Mouse (Mus musculus): ENCODE data around the gene Slco2b1.

Slco2b1 gene

DNA sequence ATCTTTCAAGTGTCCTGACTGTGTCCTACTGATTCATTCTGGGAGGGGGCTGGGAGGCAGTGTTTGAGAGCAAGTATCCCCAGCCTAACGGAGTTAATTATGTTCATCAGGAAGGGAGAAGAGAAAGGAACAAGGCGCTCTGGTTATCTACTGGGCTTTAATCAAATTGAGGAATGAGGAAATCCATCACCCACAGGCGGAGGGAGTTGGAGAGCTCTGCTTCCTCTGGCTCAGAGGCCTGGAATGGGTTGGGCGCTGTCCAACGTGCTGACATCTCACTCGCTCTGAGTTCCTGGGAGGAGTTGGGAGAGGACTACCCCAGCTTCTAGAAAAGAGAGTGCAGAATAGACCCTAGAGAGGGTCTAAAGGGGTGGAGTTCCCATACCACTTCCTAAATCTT lies 62.5 kb downstream of the Slco2b1 start:
- peak; percentile 82 to 86 for DNase-seq

DNA sequence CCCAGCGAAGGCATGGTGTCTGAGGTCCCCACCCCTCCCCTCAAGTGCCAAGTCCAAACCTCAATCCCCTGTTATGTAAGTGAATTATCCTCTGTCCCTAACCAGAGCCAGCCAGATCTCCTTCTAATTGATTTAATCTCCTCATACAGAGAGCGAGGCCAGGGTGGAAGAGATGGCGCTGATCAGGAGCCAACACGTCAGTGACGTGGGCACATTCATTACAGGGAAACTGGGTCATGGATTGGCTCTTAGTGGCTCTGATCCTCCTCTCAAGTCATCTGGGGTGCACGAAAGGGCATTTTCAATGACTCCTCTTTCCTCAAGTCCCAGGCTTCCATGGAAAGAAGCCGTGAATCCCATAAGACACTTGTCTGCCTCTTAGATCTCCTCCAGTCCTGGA lies 66.4 kb downstream of the Slco2b1 start:
- DNase-seq, result no peak

DNA sequence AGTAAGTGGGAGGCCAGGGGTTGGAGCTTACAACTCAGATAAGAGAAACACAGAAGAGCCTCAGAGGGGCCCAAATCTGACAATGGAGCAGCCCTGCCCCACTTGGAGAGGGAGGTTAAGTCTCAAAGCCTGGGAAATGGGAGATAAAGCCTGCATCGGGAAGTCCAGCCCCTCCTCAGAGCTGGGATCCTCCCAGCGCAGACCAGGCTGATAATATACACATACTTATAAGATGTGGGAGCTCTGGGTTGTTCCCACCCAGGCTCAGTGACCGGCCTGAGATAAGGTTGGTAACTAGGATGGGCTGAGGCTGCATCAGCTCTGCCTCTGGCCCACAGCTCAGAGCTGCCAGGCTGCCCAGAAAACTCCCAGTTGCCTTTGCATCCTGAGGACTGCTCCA lies 69.1 kb downstream of the Slco2b1 start:
- no peak for DNase-seq

DNA sequence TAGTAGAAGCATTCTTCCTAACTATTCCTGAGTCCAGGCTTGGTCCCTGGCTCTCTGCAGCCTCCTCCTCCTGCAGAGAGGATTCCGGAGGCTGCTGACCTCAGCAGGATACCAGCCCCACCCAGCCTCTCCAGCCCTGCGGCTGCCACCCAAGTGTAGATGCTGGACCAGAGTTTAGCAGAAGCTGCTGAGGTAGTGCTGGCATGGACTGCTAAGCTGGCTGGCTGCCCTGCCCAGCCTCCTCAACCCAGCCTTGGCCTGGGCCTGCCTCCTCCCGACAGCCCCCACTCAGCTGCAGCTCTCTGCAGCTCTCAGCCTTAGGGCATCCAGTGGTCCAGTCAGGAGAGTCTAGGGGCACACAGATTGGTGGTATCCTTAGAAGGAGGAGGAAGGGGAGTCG lies 69.9 kb downstream of the Slco2b1 start:
- DNase-seq, result peak; percentile 64 to 69

DNA sequence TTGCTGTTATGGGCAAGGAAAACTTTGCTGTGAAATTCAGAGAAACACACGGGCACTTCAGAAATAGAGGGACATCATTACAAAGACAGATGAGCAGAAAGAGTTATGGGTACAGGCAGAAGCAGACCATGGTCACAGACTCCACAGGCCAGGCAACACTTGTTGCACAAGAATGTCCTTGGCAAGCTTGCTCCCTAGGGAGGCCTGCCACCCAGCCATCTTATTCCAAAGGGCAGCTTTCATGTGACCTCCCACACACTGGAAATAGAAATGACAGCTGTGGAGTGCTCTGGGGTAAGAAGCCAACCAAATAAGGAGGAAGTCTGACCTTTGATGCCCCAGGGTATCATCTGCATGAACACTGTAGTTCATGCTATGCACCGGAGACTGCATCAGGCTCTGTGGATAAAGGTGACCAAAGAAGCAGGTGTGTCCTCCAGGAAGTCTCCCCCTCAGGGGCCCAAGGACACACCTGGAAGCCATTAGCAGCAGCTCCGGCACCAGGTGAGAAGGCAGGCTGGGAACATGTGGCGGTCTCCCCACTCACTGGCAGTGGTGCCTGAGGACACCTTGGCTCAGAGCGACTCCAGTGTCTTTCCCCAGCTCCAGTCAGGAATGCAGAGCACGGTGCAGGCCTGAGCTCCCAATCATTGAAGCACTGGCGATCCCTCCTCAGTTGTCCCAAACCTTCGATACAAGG lies 77.0 kb downstream of the Slco2b1 start:
- no peak for DNase-seq

DNA sequence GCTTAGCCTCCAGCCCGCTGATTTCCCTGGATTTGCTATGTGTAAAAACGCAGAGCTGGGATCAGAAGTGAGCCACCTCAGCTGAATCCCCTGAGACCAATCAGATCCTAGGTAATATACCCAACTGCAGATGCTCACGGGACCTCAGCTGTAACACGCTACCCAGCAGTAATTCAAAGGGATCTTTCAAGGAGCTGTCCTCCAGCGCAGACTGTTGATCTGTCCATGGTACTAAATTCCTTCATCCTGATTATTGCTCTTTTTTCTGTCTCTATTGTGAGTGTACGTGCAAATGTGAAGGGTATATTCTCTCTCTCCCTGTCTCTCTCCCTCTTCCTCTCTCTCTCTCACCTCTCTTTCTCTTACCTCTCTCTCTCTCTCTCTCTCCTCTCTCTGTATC lies 78.9 kb downstream of the Slco2b1 start:
- DNase-seq, result no peak

DNA sequence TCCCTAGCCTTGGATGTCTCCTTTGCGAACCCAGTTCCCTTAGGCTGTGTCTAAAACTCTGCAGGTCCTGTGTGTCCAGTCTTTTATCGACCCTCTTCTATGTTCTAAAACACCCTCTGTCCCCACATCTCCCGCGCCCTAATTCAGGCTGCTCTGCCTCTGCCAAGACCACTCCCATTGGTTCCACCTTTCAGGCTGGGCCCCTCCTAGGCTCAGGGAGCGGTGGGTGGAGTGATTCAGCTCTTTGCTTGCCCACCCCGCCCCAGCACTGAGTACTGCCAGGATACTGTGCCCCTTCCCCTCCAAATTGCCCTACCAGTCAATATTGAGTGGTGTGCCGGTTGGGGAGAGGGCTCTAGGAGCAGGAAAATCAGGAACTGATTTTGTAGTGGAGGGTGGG lies 83.8 kb downstream of the Slco2b1 start:
- DNase-seq, result no peak

DNA sequence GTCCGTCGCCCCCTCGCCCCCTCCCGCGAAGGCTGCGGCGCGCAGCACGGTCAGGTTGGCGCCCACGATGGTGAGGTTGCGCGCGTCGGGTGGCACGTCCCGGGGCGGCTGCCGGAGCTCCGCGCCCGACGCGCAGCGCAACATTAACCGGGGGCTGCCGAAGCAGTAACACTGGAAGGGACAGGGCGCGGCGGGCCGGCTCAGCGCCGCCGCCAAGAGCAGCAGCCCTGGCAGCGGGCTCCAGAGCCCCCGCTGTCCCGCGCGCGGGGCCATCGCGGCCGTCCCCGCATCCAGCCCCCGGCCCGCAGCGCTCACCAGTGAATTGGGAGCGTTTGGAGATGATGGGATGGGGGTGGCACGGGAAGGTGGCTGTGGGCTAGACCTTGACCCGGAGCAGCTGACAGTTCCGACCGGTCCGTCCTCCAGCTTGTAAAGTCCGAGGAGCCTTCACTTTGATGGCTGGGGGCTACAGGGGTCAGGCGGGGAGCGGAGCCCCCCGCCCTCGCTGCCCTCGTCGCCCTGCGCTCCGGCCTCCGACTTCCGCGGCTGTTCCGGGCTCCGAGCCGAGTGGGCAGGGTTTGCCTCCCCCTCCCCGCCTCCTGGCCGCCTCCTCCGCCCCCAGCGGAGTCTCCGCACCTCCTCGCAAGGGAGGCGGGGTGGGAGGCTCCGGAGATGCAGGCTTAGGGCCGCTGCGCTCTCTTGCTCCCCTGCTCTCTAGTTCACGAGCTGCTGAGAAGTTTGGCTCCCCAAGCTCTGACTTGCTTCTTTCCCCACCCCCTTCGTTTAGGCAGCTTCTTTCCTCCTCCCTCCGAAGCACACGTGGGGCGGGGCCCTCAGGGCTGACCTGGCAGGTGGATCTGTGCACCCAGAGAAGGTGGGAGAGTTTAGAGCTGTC lies 84.5 kb downstream of the Slco2b1 start, which contains the start of gene Tpbgl:
Gene Tpbgl, minus strand, starts transcription at position 728 of the 895 bp plus-strand sequence.
- DNase-seq, result peak; percentile 62 to 64

DNA sequence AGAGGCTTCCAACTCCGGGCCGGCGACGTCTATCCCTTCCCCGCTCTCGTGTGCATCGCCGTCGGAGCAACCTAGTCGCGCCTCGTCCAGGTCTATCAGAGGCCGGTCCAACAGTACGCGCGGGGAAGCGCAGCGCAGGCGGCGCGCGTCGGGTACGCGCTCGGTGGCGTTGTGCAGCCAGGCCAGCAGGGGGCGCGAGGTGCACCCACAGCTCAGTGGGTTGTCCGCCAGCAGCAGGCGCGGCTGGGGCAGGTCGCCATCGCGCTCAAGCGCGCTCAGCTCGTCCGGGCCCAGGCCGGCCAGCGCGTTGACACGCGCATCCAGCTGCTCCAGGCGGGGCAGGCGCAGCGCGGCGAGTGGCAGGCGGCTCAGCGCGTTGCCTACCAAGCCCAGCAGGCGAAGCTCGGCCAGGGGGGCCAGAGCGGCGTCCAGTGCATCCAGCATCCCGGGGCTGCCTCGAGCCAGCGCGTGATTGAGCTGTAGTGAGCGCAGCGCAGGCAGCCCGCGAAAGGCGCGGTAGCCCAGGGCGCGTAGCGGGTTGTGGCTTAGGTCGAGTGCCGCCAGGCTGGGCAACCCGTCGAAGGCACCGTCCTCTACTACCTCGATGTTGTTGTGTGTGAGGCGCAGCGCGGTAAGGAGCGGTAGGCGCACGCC lies 85.3 kb downstream of the Slco2b1 start:
- peak; percentile 87 to 90 for DNase-seq

DNA sequence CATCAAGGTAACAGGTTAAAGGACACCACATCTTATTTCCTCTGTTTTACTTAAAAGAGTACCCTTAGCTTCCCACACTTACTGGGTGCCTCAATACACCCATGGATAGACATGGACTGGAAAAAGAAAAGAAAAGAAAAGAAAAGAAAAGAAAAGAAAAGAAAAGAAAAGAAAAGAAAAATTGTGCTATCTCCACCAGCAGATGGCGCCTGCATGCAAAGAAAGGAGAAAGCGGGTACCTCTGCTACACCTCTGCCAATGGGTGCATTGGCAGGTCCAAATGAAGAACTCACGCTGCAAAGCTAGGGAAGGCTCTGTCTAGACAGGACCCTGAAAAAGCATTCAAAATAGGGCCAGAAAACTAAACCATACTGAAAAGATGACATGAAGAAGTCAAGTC lies 92.3 kb downstream of the Slco2b1 start:
- peak; percentile 75 to 78 for DNase-seq

DNA sequence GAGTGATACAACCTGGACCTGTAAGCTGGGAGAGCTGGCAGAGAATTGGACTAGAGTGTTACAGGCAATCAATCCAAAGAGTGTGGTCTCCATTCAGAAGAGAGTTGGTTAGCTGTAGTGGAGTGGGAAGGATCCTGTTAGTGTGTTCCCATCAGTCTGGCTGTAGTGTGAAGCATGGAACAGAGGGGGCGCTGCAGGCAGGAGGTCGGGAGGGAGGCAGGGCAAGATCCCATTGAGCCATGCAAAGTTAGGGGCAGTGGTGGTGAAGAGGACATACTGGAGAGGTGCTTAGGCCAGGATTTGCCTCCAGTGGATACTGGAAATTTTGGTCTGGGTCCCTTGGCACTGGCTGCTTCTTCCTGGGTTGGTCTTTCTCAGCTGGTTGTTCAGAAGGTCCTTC lies 92.9 kb downstream of the Slco2b1 start:
- DNase-seq, result peak in 1 of 2 experiments; percentile 22
